Mouse (Mus musculus) CD4-positive, CD25-positive, alpha-beta regulatory T cell (primary cell): ENCODE results near the gene Elp5. TPM values are rescaled to one million over a fixed set of nuclear protein-coding genes. Genes with fewer than 3 reads are reported as not detected.

Source experiments
- polyA plus RNA-seq: library from polyadenylated mRNA; unstranded; fragments of 100-300 nt; shearing (Covaris generic); gene quantifications from one replicate; pipeline ENCODE4 v1.2.1, GENCODE M21; 2017

The Elp5 gene
- 67.1 TPM for polyA plus RNA-seq

GRCm38 (mm10) chr11:69982225-69982624, at the start of gene Elp5:
Gene Elp5 (minus strand): TSS chr11:69982517.

GRCm38 (mm10) chr11:70016669-70017068, 34.4 kb upstream of the Elp5 start, which contains the start of gene Dlg4:
Gene Dlg4 (plus strand): TSS chr11:70016942.

DNA sequence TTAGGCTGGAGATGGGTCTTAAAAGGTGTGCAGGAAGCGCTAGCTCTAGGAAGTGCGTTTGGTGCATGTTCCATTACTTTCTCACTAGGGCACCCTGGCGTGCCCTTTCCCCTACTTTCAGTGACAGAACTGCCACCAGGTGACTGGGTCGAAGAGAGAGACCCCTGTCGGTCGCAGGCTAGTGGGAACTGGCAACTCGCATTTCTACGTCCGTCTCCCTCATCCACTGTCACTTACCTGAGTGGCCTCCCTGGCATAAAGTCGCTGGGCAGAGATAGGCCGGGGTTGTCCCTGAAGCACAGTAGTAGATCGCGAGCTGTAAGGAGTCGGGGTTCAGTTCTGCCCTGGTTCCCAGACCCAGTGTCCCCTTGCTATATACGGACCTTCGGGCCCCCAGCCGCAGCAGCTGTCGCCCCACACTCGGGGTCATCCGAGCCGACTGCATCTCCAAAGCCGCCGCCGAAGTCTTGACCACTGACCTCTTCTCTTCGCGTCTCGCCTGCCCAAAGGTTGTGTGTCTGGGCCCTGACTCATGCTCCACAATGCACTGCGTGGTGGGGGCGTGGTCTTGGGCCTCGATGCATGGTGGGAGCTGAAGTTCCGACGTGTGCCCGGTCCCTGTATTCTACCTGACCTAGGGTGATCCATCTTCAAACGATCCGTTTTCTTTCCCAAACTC, 32.7 kb upstream of the Elp5 start, which contains the start of gene Acadvl:
Gene Acadvl (minus strand): TSS at position 532 of the 679 bp plus-strand sequence.

DNA sequence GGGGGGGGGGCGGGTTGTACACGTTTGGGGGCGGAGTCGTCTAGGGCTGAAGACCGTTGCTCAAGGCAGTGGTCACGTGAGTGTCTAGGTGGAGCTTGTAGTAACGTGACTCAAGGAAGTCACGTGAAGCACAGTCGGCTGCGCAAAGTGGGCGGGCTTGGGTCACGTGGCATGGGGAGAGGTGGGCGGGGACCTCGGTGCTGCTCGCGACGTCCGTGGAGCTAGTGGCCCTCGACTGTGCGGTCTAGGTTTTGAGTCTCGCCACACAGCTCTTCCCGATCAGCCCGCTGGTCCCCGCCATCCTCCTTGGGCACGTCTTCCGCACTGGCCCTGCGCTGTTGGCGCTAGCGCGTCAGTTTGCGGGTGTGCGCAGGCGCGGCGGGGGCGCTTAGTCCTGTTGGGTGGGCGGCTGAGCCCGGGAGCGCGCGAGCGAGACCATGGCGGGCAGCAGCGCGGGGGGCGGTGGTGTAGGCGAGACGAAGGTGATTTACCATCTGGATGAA, 18.1 kb upstream of the Elp5 start, which contains the start of gene Dvl2:
Gene Dvl2 (plus strand): TSS at position 200 of the 503 bp plus-strand sequence.

DNA sequence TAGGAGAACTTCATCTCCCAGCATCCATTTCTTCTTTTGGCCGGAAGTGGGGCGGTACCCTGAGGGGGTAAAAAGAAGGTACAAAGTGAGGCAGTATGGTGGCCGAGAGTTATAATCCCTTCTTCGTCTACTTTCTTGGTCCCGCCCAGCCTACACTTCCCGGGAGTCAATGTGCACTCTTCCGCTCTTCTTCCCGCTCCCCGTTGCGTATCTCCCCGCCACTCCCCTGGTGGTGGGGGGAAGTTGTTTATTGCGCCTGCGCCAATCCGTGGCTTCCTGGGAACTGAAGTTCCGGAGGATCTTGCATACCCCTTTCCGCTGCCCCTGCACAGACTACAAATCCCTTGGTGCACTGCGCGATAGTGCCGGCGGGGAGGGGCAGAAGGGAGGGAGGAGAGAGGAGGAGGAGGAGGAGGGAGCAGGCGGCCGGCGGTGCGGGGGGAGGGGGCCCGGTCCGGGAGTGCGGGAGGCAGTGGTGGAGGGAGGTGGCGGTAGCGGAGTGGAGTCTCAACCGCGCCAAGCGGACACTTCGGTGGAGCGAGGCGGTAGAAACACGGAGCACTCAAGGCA, 13.2 kb upstream of the Elp5 start, which contains the start of gene Phf23:
Gene Phf23 (plus strand): TSS at position 387 of the 570 bp plus-strand sequence.

DNA sequence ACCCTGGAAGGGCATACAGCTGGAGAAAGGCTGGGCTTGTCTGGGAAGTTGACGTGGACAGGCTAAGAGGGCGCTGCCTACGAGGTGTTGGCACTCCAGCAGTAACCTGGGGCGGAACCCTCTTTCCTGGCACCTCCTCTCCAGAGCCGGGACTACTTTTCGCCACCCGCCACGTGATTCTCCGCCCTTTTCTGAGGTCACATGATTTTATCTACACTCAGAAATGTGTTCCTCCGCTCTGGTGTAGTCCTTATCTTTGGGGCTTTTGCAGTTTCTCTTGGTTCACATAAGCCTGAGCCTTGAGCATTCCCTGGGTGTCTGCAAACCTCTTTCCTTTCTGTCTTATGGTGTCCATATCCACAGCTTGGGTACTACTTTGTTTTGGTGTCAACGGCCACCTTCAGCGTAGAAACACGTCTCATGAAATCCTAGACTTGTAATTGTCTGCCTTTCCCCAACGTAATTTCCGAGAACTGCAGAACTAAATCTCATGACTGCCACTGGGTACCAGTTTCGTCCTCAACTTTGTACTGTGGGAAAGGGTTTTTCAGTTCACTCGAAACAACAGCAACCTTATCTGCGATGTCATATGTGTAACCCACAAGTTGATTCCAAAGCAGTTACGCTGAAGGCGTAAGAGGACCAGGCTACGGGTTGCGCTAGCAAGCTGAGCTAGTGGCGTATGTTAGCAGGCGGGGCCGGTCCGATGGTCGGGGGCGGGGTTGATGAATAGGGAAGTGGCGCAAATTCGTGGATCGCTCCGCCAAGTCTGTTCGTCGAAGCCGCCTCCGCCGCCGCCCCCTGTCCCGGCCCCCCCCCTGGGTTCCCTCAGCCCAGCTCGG, 8.8 kb upstream of the Elp5 start, which contains the start of gene Gabarap:
Gene Gabarap (plus strand): TSS at position 294 of the 842 bp plus-strand sequence.

GRCm38 (mm10) chr11:69981141-69981762, 1.1 kb downstream of the Elp5 start, which contains the start of gene Ctdnep1:
Gene Ctdnep1 (plus strand): TSS chr11:69981156.

DNA sequence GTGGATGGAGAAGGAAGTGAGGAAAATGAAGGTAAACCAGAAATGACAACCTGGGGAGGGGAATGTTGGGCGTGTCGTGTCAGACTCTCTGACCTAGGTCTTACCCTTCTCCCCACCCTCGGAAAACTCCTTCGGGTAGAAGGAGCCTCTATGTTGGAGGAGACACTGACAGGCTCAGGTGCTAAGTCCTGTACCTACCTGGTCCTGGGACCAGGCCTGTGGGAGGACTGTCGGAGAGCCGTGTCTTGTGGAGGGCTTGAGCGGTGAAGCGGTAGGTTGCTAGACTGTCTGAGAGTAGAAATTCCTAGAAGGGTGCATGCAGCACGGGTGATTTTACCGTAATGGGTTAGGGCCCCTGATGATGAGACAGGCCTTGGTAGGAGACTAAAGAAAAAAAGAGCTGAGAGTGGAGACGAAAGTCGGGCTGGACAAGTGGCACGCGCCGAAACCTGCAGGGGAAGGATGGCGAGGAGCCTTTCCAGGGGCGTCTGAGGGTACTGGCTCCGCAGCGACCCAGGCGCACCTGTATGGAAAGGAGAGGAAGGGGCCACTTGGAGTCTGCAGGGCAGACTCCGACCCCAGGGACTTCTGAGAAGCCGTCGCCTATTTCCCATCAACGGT, 17.6 kb downstream of the Elp5 start, which contains the start of gene Cldn7:
Gene Cldn7 (plus strand): TSS at position 130 of the 621 bp plus-strand sequence.

DNA sequence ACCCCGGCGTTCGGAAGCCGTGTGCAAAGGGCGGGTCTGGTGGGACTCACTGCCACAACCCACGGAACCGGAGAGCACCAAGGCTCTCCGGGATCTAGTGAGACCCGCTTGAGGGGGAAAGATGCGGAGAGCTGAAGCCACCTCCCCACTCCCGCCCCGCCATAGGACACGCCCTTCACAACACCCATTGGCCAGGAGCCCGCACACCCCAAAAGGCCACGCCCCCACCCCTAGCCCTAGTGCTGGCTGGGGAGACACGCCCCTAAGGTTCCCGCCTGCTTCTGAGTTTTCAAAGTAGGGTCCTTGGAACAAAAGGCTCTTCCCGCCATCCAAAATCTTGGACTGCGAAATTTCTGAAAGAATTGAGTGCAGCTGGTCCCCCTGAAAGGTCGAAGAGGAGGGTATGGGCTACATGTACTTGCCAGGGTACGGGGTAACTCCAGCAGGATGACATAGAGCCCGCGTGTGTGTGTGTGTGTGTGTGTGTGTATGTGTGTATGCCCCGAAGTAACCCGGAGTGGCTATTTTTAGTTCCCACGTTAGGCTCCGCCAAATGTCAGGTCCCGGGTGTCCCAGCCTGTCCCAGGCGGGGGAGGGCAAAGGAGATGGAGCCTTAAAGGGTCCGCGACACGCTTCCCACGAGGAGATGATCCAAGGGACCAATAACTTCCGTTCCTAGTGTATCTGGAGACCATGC, 34.1 kb downstream of the Elp5 start, which contains the start of gene Slc2a4:
Gene Slc2a4 (minus strand): TSS at position 123 of the 697 bp plus-strand sequence.

DNA sequence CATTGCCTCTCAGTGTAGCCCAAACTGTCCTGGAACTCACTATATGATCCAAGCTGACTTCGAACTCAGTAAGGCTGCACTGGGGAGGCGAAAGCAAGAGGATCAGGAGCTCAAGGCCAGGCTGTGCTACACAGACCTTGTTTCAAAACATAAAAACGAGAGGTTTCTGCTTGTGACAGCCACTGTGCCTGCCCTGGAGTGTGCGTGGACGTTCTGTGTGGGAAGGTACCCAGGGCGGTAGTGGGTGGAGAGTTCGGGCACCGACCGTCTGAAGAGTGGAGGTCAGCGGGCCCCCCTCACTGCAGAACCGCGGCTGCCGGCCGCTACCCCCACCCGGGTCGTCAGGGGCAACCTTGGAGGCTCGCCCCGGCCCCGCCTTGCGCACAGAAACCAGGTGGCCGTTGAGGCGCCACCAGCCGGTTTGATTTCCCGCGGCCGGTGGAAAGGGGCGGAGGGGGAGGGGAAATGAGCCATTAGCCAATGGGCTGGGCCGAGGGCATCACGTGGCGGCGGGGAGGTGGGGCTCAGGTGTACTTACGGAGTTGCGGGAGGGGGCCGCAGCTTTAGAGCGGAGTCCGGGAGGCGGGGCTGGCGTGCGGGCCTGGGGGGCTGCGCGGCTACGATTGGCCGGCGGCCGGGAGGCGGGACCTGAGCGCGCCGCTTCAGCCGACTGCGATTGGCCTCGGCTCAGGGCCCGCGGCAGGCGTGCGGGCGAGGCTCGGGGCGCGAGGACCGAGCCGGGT, 47.0 kb downstream of the Elp5 start, which contains the start of gene Ybx2:
Gene Ybx2 (plus strand): TSS at position 660 of the 743 bp plus-strand sequence.

GRCm38 (mm10) chr11:69921114-69922011, 61.0 kb downstream of the Elp5 start, which contains the start of gene Eif5a:
Gene Eif5a (minus strand): TSS chr11:69921958.

Other genes starting within 250 kb of the Elp5 start
- gene Polr2a, start 223.9 kb downstream of the Elp5 start, polyA plus RNA-seq = 50.4 TPM
- 0.12 TPM for gene Slc35g3, start 220.5 kb downstream of the Elp5 start, polyA plus RNA-seq
- gene Zbtb4, start 216.6 kb downstream of the Elp5 start, polyA plus RNA-seq = 5.5 TPM
- gene Chrnb1, start 186.6 kb downstream of the Elp5 start, polyA plus RNA-seq = 3.7 TPM
- gene Fgf11, start 180.7 kb downstream of the Elp5 start, polyA plus RNA-seq = not detected
- gene Tmem102, start 176.9 kb downstream of the Elp5 start, polyA plus RNA-seq = not detected
- gene Gm39566, start 167.2 kb downstream of the Elp5 start, polyA plus RNA-seq = not detected
- gene Spem2, start 164.1 kb downstream of the Elp5 start, polyA plus RNA-seq = not detected
- not detected for gene Spem1, start 160.3 kb downstream of the Elp5 start, polyA plus RNA-seq
- gene Nlgn2, start 144.7 kb downstream of the Elp5 start, polyA plus RNA-seq = 0.85 TPM
- 77.8 TPM for gene Tmem256, start 144.0 kb downstream of the Elp5 start, polyA plus RNA-seq
- gene Plscr3, start 136.1 kb downstream of the Elp5 start, polyA plus RNA-seq = 32.7 TPM
- gene Tnk1, start 123.8 kb downstream of the Elp5 start, polyA plus RNA-seq = not detected
- not detected for gene Tmem95, start 104.5 kb downstream of the Elp5 start, polyA plus RNA-seq
- 1.3 TPM for gene Kctd11, start 101.1 kb downstream of the Elp5 start, polyA plus RNA-seq
- 552 TPM for gene Acap1, start 87.0 kb downstream of the Elp5 start, polyA plus RNA-seq
- 4.4 TPM for gene 2810408A11Rik, start 81.5 kb downstream of the Elp5 start, polyA plus RNA-seq
- 7.7 TPM for gene Neurl4, start 81.4 kb downstream of the Elp5 start, polyA plus RNA-seq
- gene Gps2, start 68.6 kb downstream of the Elp5 start, polyA plus RNA-seq = 203 TPM
- gene Eif5a, start 60.6 kb downstream of the Elp5 start, polyA plus RNA-seq = 1,414 TPM
- not detected for gene Ybx2, start 46.7 kb downstream of the Elp5 start, polyA plus RNA-seq
- gene Slc2a4, start 34.3 kb downstream of the Elp5 start, polyA plus RNA-seq = not detected
- not detected for gene Cldn7, start 17.7 kb downstream of the Elp5 start, polyA plus RNA-seq
- gene Ctdnep1, start 1.4 kb downstream of the Elp5 start, polyA plus RNA-seq = 60.1 TPM
- gene Gabarap, start 8.6 kb upstream of the Elp5 start, polyA plus RNA-seq = 380 TPM
- gene Phf23, start 13.3 kb upstream of the Elp5 start, polyA plus RNA-seq = 88.2 TPM
- 32.1 TPM for gene Dvl2, start 18.1 kb upstream of the Elp5 start, polyA plus RNA-seq
- 110 TPM for gene Acadvl, start 32.9 kb upstream of the Elp5 start, polyA plus RNA-seq
- gene Dlg4, start 34.4 kb upstream of the Elp5 start, polyA plus RNA-seq = 6.1 TPM
- not detected for gene Asgr1, start 71.6 kb upstream of the Elp5 start, polyA plus RNA-seq
- not detected for gene Asgr2, start 110.1 kb upstream of the Elp5 start, polyA plus RNA-seq
- not detected for gene Mgl2, start 147.8 kb upstream of the Elp5 start, polyA plus RNA-seq
- not detected for gene Clec10a, start 173.7 kb upstream of the Elp5 start, polyA plus RNA-seq
- 0.47 TPM for gene Slc16a11, start 230.2 kb upstream of the Elp5 start, polyA plus RNA-seq
- 3.4 TPM for gene Slc16a13, start 238.5 kb upstream of the Elp5 start, polyA plus RNA-seq
- gene Bcl6b, start 247.3 kb upstream of the Elp5 start, polyA plus RNA-seq = not detected